Mouse (Mus musculus) cerebellum, adult 2 months (tissue): ENCODE measurements at regions not wholly inside any gene's neighbourhood (a gene's known extent, or its start where the extent isn't known, plus 50 kb on each side); places are given as distances from the start of the nearest gene placed in this dataset.

Experiments
- CTCF ChIP-seq: fragments of 200-500 bp; IDR thresholded peaks from 2 replicates; pipeline ENCODE4 v1.5.1; 2011; ENCODE audit warnings: low read depth, mild to moderate bottlenecking, control low read depth, low read length, moderate library complexity, borderline replicate concordance; ENCODE audit not compliant: insufficient read depth
- POLR2A ChIP-seq: fragments of 200-500 bp; IDR thresholded peaks from 2 replicates; pipeline ENCODE4 v1.6.1; 2011; ENCODE audit warnings: low read length, control low read depth, borderline replicate concordance; ENCODE audit not compliant: insufficient read depth

DNA sequence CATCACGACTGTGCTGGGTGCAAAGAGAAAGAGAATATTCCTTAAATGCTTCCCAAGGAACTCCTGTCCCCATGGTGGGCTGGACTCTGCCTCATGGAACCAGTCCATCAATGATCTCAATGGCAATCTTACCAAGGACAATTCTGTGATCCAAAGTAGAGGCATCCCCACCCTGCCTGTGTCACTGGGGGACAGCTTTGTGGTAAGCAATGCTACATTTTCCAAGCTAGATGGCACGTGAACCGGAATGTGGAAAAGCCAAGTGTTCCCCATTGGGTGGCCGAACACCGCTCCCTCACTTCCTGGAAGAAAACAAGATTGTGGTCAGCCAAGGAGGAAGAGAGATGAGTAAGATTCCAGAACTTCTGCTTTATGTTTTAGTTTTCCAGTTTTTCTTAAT is 164.7 kb upstream of the Tmtc1 start:
- TF ChIP-seq CTCF (no peak), POLR2A (no peak)
